Mouse (Mus musculus) 3T3-L1 (cell line): Measurements from ENCODE around the gene Rpusd3.
A peak's percentile ranks its signal among the peaks of the same experiment; 100 is the strongest.

Experiments used
- DNase-seq: peaks from one replicate; pipeline ENCODE4 v3.0.0-alpha.2; 2015; ENCODE audit warnings: low read depth, low spot score

Gene Rpusd3

GRCm38 (mm10) chr6:113386025-113386424, 33.1 kb downstream of the Rpusd3 start:
- DNase-seq: no peak

DNA sequence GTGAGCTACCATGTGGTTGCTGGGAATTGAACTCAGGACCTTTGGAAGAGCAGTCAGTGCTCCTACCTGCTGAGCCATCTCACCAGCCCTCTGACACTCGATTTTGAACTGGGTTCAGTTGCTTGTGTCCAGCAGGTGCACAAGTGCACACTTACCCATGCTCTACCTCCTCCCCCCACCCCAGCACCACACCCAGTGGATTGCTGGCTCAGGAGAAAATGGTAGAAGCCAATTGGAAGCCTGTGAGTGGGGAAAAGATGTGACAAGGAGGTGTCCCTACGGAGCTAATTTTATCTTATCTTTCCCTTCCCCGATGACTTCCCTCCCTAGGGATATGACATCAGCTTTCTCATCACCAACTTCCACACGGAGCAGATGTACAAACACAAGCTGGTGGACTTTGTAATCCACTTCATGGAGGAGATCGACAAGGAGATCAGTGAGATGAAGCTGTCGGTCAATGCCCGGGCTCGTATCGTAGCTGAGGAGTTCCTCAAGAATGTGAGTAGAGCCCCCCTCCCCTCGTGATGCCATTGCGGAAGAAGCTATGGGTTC, 33.9 kb downstream of the Rpusd3 start:
- DNase-seq: no peak

GRCm38 (mm10) chr6:113384351-113384927, 34.7 kb downstream of the Rpusd3 start:
- no peak for DNase-seq

DNA sequence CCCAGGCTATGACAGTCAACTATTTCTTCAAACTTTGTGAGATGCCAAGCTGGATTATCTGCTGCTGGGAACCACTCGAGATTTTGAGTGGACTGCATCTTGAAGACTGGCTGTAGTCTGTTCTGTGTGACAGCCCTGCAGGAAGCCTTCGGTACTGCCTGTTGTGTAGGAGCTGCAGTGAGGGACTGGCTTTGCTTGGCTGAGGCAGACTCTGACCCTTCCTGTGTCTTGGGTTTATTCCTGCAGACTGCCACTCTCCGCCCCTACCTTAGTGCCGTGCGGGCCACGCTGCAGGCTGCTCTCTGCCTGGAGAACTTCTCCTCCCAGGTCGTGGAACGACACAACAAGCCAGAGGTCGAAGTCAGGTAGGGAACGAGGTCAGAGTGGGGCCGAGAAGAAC, 38.7 kb downstream of the Rpusd3 start:
- DNase-seq: peak; percentile 61

GRCm38 (mm10) chr6:113379246-113379645, 39.9 kb downstream of the Rpusd3 start:
- DNase-seq: no peak

DNA sequence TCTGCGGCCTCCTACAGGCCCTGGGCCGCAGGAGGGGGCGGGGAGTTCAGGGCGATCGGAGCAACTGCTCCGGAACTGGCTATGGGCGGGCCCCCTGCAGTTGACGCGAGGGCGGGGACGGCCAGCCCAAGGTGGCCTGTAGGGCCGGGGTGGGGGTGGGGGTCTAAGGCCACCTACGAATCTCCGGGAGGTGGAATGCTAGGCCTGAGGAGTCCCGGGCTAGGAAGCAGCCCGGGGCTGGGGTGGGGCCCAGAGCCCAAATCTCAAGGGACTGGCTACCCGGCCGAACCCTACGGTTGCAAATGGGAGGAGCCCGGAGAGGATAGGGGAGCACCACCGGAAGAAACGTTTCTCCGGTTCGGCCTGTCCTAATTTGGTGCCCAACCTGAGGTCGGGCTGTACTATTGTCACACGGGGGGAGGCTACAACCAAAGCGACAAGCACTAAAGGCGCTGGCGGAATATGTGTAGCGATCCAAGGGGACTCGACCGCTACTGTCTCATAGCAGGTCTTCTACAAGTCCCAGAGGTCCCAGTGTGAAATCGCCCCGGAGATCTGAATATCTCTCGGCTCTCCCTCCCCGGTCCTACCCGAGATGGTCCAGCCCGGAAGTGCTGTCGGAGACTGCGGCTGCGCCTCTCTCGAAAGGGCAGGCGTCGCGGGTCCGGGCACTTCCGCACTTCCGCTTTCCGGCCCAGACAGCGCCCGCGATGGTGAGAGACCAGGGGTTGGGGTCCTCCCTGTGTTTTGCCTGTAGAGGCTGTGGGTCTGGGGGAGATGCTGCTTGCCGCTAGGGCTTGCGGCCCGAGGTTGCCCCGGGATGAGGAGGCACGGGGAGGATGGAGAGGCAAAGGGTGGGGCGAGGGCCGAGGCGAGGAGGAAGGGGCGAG, 41.4 kb downstream of the Rpusd3 start, which contains the start of the genes Tada3 and Arpc4:
Tada3 (minus strand) TSS at position 388 of the 890 bp plus-strand sequence.
Arpc4 (plus strand) TSS at position 620 of the 890 bp plus-strand sequence.
- DNase-seq: peak; percentile 99

- no peak for DNase-seq
These were observed 42.0 kb downstream of the Rpusd3 start for GRCm38 (mm10) chr6:113377172-113377495.

- no peak for DNase-seq
These were observed 45.6 kb downstream of the Rpusd3 start for GRCm38 (mm10) chr6:113373491-113373890.

- no peak for DNase-seq
These were observed 48.8 kb downstream of the Rpusd3 start for GRCm38 (mm10) chr6:113370194-113370929.

- DNase-seq: no peak
These were observed 50.6 kb downstream of the Rpusd3 start for GRCm38 (mm10) chr6:113368577-113368976.

GRCm38 (mm10) chr6:113368124-113368523, 51.0 kb downstream of the Rpusd3 start:
- no peak for DNase-seq

- DNase-seq: no peak
These were observed 51.6 kb downstream of the Rpusd3 start for GRCm38 (mm10) chr6:113367574-113367973.

DNA sequence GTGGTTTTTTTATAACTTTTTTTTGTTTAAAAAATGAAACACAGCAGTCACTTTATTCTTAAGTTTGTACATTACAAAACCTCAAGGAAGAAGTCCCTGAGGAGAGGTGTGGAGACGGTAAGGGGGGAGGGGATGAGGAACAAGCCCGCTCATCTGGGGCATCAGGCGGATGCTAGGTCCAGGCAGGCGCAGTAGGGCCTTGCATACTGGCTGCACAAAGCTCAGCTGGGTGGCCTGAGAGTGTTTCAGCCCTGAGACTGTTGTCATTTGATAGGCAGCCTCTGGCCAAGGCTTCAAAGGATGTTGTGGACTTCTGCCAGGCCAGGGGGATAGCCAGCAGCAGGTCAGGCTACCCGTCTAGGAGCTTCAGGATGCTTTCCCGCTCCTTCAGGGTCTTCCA, 52.5 kb downstream of the Rpusd3 start:
- DNase-seq: no peak
